Mouse (Mus musculus) hindbrain, embryonic 12.5 days (tissue): ENCODE data around the gene Defb30. TPM values are rescaled to one million over a fixed set of nuclear protein-coding genes. Genes with fewer than 3 reads are reported as not detected.

Experiments used
- ATAC-seq: fragments of 200-750 bp; cut with Nextera tagmentation; 2 replicates; pipeline ENCODE4 v1.8.0; 2017; ENCODE audit warnings: moderate TSS enrichment; ENCODE audit not compliant: low FRiP score
- H3K27ac ChIP-seq: fragments of 300-500 bp; sonication (generic); 2 replicates; pipeline ENCODE4 v1.5.1; 2016; ENCODE audit warnings: mild to moderate bottlenecking
- H3K27me3 ChIP-seq: fragments of 300-500 bp; sonication (generic); 2 replicates; pipeline ENCODE4 v1.6.1; 2016; ENCODE audit warnings: mild to moderate bottlenecking
- H3K36me3 ChIP-seq: fragments of 300-500 bp; sonication (generic); 2 replicates; pipeline ENCODE4 v1.6.1; 2016; ENCODE audit warnings: mild to moderate bottlenecking
- H3K4me1 ChIP-seq: fragments of 300-500 bp; sonication (generic); 2 replicates; pipeline ENCODE4 v1.6.1; 2016
- H3K4me2 ChIP-seq: fragments of 300-500 bp; sonication (generic); replicated peaks from 2 replicates; pipeline ENCODE4 v1.6.1; 2016; ENCODE audit warnings: mild to moderate bottlenecking
- H3K4me3 ChIP-seq: fragments of 300-500 bp; sonication (generic); 2 replicates; pipeline ENCODE4 v1.5.1; 2016; ENCODE audit warnings: mild to moderate bottlenecking
- H3K9ac ChIP-seq: fragments of 300-500 bp; sonication (generic); 2 replicates; pipeline ENCODE4 v1.6.1; 2016; ENCODE audit warnings: mild to moderate bottlenecking, moderate library complexity
- H3K9me3 ChIP-seq: fragments of 300-500 bp; sonication (generic); replicated peaks from 2 replicates; pipeline ENCODE4 v1.6.1; 2016; ENCODE audit warnings: mild to moderate bottlenecking
- WGBS: fragments of 180-500 bp; shearing (Covaris S2); methylation state at CpG from one replicate; pipeline ENCODE4 v1.1.7; 2016; 5-methylcytosine and 5-hydroxymethylcytosine counted together
- polyA plus RNA-seq: library from polyadenylated mRNA; unstranded; fragments of >200 nt; fragmentation: Nextera tagmentation; extraction: Ambion mirVana; gene quantifications from 2 replicates; pipeline ENCODE4 v1.2.1, GENCODE M21; 2016

Gene Defb30
- polyA plus RNA-seq, 1 experiment from 2014 or later: not detected

DNA sequence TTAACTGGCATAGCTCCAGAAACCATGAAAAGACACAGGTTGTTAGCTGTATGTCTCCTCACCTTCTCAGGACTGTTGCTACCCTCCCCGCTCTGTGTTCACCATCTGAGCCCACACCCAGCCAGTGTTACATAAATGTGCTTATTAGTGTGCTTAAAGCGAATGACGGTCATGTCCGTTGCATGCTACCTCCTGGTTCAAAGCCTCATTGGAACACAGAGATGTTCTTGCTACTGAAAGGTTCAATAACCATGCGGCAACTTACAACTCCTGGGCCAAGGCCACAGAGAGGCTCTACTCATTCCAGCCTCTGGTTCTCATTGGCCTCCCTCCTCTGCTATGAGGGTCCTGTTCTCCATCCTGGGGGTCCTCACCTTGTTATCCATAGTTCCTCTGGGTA is 38.3 kb downstream of the Defb30 start, which contains the start of gene Defb43:
Gene Defb43, plus strand, starts transcription at position 301 of the 400 bp plus-strand sequence.
- WGBS: 96% methylated on average over 5 of the region's 5 CpGs
- H3K4me3 ChIP-seq: no peak within 1 kb of the TSS
- no peaks in the 10 kb centered on the region for H3K27me3 ChIP-seq
- H3K9ac ChIP-seq: no peak within 1 kb of the TSS
- H3K9me3 ChIP-seq: no peaks in the 10 kb centered on the region
- H3K4me1 ChIP-seq: no peaks in the 10 kb centered on the region
- ATAC-seq: no peak
- H3K27ac ChIP-seq: no peak within 1 kb of the TSS
- no peaks in the 10 kb centered on the region for H3K36me3 ChIP-seq
- no peak within 1 kb of the TSS for H3K4me2 ChIP-seq

DNA sequence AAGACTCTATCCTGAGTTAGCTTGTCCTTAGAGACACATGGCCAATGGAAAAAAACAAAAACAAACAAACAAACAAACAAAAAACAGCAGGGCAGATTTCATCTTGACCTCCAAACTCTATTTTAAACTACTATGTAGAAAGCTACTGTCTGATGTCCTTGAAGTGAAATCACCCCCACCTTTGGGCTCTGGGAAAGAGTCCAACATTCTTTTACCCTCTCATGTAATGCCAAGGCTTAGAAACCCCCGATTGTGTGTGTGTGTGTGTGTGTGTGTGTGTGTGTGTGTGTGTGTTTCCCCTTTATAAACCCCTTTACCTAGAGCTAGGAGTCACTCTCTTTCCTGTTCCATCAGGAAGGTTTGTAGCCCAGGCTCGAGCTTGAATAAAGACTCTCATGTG is 47.2 kb downstream of the Defb30 start:
- Histone ChIP-seq H3K9ac (no peak overlapping the region), H3K9me3 (no peaks in the 10 kb centered on the region), H3K4me1 (no peaks in the 10 kb centered on the region), H3K36me3 (no peaks in the 10 kb centered on the region), H3K27me3 (no peaks in the 10 kb centered on the region), H3K27ac (no peak overlapping the region), H3K4me2 (no peak overlapping the region), H3K4me3 (no peak overlapping the region)
- 63% methylated on average over 2 of the region's 2 CpGs for WGBS
- no peak for ATAC-seq

DNA sequence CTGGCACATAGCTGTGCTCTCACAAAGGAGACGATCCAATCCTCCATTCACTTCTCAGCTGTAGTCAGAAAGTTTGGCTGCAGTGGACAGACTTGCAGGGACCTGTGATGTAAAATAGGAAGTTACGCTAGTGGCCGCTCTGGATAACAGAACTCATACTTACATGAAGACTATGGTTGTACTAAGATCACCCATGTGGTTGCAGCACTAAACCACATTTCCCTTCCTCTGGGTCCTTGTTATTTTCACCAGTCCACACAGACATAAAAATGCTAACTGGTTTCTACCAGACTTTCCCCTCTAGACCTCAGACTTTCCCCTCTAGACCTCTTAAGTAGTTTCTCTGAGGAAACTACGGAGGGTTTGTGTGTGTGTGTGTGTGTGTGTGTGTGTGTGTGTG is 50.8 kb downstream of the Defb30 start:
- H3K36me3 ChIP-seq: no peaks in the 10 kb centered on the region
- 88% methylated on average over 4 of the region's 4 CpGs for WGBS
- no peaks in the 10 kb centered on the region for H3K27me3 ChIP-seq
- no peaks in the 10 kb centered on the region for H3K4me1 ChIP-seq
- no peak overlapping the region for H3K4me3 ChIP-seq
- H3K9ac ChIP-seq: no peak overlapping the region
- no peaks in the 10 kb centered on the region for H3K9me3 ChIP-seq
- no peak for ATAC-seq
- no peak overlapping the region for H3K27ac ChIP-seq
- H3K4me2 ChIP-seq: no peak overlapping the region

DNA sequence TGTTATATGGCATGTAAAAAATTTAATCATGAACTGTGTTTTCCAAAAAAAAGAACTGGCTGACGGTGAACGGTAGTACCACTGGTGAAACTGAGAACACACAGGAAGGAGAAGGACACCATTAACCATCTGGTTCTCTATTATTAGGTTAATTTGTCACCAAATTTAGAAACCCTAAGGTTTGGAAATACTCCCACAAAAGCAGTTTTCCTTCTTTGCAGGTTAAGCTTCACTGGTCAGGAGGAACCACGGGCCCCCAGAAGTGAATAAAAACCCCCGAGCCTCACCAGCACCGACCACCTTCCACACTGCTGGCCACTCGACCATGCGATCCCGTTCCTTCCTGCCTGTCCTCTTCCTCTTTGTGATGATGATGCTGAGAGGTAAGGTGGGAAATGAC is 52.0 kb downstream of the Defb30 start, which contains the start of gene Defb47:
Gene Defb47, plus strand, starts transcription at position 301 of the 400 bp plus-strand sequence.
- Histone ChIP-seq H3K27me3 (no peaks in the 10 kb centered on the region), H3K27ac (no peak within 1 kb of the TSS), H3K4me1 (no peaks in the 10 kb centered on the region), H3K4me3 (no peak within 1 kb of the TSS), H3K36me3 (no peaks in the 10 kb centered on the region), H3K4me2 (no peak within 1 kb of the TSS), H3K9me3 (no peaks in the 10 kb centered on the region), H3K9ac (no peak within 1 kb of the TSS)
- no peak for ATAC-seq
- 83% methylated on average over 8 of the region's 8 CpGs for WGBS

DNA sequence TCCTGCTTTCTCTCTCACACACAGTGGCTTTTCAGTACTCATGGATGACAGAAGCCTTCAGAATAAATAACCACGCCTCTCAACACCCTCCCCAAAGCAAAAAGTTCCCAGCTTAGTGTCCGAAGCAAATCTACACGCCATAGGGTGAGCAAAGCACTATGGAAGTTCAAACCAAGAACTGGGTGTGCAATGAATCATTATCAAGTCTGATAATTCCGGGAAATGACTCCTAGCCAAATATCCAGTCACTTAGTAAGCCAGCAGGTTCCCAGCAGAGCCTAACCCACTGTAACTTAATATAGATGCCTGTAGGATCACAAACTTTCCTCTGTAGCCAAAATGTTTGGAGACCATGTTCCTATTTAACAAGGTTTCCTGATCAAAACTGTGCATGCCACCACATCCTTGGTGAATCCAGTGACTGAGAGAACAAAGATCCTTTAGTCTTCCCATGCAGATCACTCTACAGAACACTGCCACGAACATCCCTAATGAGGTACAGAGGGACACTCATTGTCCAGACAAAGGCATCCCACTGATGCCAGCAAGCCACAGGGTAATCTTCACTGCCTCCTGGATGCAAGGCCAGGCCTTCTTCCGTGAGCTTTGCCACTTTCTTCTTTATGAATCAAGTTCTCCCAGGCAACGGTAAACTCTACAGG is 57.8 kb downstream of the Defb30 start:
- no peak for ATAC-seq
- 0 out of 2 replicates have a peak, but pooled peaks cover 4% of the 10 kb centered on the region for H3K4me1 ChIP-seq
- no peak overlapping the region for H3K27ac ChIP-seq
- 74% methylated on average over 7 of the region's 7 CpGs for WGBS
- H3K9ac ChIP-seq: no peak overlapping the region
- no peak overlapping the region for H3K4me3 ChIP-seq
- no peaks in the 10 kb centered on the region for H3K9me3 ChIP-seq
- H3K27me3 ChIP-seq: no peaks in the 10 kb centered on the region
- H3K4me2 ChIP-seq: no peak overlapping the region
- H3K36me3 ChIP-seq: no peaks in the 10 kb centered on the region

DNA sequence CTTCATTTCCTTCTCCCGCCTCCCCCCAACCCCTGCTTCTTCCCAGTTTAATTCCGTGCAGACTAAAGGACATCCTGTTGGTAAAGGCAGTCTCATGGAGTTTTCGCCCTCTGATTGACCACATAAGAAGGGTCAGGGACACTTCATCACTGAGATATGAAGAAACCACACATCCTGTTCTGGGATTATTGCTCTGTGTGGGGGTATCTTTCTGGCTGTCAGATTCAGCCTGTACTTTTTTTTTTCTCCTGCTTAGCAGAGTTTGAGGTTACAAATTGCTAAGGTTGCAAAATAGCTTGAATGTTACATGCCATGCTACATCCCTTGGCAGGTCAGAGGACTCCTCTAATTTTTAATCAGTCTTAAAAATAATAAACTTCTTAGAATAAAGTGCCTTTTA is 58.5 kb downstream of the Defb30 start:
- WGBS: 79% methylated on average over 3 of the region's 3 CpGs
- ATAC-seq: no peak
- no peak overlapping the region for H3K4me3 ChIP-seq
- H3K27ac ChIP-seq: no peak overlapping the region
- H3K9me3 ChIP-seq: no peaks in the 10 kb centered on the region
- H3K4me2 ChIP-seq: no peak overlapping the region
- H3K36me3 ChIP-seq: no peaks in the 10 kb centered on the region
- 0 out of 2 replicates have a peak, but pooled peaks cover 4% of the 10 kb centered on the region for H3K4me1 ChIP-seq
- H3K27me3 ChIP-seq: no peaks in the 10 kb centered on the region
- no peak overlapping the region for H3K9ac ChIP-seq

DNA sequence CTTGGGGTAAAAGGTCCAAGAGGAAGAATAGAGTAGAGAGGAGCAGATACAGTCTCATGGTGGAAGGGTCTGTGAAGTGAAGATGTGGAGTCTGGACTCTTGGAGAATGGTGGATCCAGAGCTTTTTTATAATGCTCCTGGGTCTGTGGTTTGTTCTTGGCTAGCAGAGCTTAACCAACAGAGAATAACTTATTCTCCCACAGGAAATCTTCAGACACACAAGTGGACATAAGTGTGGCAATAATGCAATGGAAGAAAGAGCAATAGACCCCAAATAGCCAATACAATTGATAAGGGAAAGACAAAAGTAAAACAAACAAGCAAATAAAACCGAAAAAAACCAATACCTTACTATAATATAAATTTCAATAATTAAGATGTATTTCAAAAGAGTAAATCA is 65.3 kb downstream of the Defb30 start, which contains the start of gene Defb48:
Gene Defb48, minus strand, starts transcription at position 101 of the 400 bp plus-strand sequence.
- ATAC-seq: no peak
- H3K4me1 ChIP-seq: no peaks in the 10 kb centered on the region
- H3K36me3 ChIP-seq: no peaks in the 10 kb centered on the region
- no peaks in the 10 kb centered on the region for H3K27me3 ChIP-seq
- 81% methylated on average over 1 of the region's 1 CpGs for WGBS
- no peak within 1 kb of the TSS for H3K27ac ChIP-seq
- H3K9ac ChIP-seq: no peak within 1 kb of the TSS
- H3K4me2 ChIP-seq: no peak within 1 kb of the TSS
- H3K9me3 ChIP-seq: no peaks in the 10 kb centered on the region
- no peak within 1 kb of the TSS for H3K4me3 ChIP-seq

Other genes starting within 250 kb of the Defb30 start
- gene Wdfy2, start 212.3 kb downstream of the Defb30 start, polyA plus RNA-seq: 14.2 and 15.0 TPM in 2 replicates
- gene Defb48, start 65.5 kb downstream of the Defb30 start, polyA plus RNA-seq: not detected in 2 replicates
- not detected in 2 replicates for gene Defb47, start 51.9 kb downstream of the Defb30 start, polyA plus RNA-seq
- not detected in 2 replicates for gene Defb43, start 38.2 kb downstream of the Defb30 start, polyA plus RNA-seq
- 0.31 TPM in 1 of 2 replicates, not detected in the other for gene Defb42, start 3.0 kb downstream of the Defb30 start, polyA plus RNA-seq